Mouse (Mus musculus) olfactory bulb, adult 2 months (tissue): Measurements from ENCODE around the gene Umps.

Experiments
- CTCF ChIP-seq: fragments of 200-500 bp; IDR thresholded peaks from 2 replicates; pipeline ENCODE4 v1.5.1; 2012; ENCODE audit warnings: low read depth, mild to moderate bottlenecking, low read length, moderate library complexity; ENCODE audit not compliant: insufficient read depth
- POLR2A ChIP-seq: fragments of 200-500 bp; IDR thresholded peaks from 2 replicates; pipeline ENCODE4 v1.6.1; 2012; ENCODE audit warnings: mild to moderate bottlenecking, low read depth, low read length, moderate library complexity; ENCODE audit not compliant: insufficient read depth

GRCm38 (mm10) chr16:33946021-33946420, 20.8 kb downstream of the Umps start:
- TF ChIP-seq CTCF (no peak), POLR2A (no peak)
